Mouse (Mus musculus): ENCODE data around the gene Mlip. TPM values are rescaled to one million over a fixed set of nuclear protein-coding genes. Genes with fewer than 3 reads are reported as not detected.

The Mlip gene
- total and polyA plus RNA-seq, 2 experiments from 2014 or later, result 6.9 to 16.2 TPM

GRCm38 (mm10) chr9:77276451-77277154, 76.2 kb downstream of the Mlip start:
- H3K36me3 ChIP-seq (ENCODE audit: insufficient read depth), result no peaks in the 10 kb centered on the region
- H3K9ac ChIP-seq, result no peak overlapping the region
- no peak overlapping the region for H3K4me3 ChIP-seq (ENCODE audit: low read depth, low read length)
- H3K4me2 ChIP-seq (ENCODE audit: low read depth), result no peak overlapping the region
- no peaks in the 10 kb centered on the region for H3K27me3 ChIP-seq (ENCODE audit: insufficient read depth, low read length)
- TF ChIP-seq CTCF (IDR thresholded peaks at IDR 0.05; ENCODE audit: low read depth), result no peak
- no peak overlapping the region for H3K27ac ChIP-seq (ENCODE audit: low read depth, low read length)
- DNase-seq, result peak; percentile 17
- H3K4me1 ChIP-seq (ENCODE audit: insufficient read depth), result 0 out of 2 replicates have a peak, but pooled peaks cover 3% of the 10 kb centered on the region
- H3K9me3 ChIP-seq (ENCODE audit: low read length), result no peaks in the 10 kb centered on the region
- 30% methylated on average over 5 of the region's 5 CpGs for WGBS
- peak; percentile 77 for ATAC-seq

- whole genome bisulfite sequencing, result 90% methylated on average over 4 of the region's 4 CpGs
Observed at GRCm38 (mm10) chr9:77272727-77273126, 80.0 kb downstream of the Mlip start.

GRCm38 (mm10) chr9:77265268-77266017, 87.3 kb downstream of the Mlip start:
- 51% methylated on average over 4 of the region's 4 CpGs for WGBS

More at GRCm38 (mm10) chr9:77272727-77273126, 80.0 kb downstream of the Mlip start:
- no peaks in the 10 kb centered on the region for H3K9me3 ChIP-seq (ENCODE audit: low read length)
- H3K27me3 ChIP-seq (ENCODE audit: insufficient read depth, low read length), result no peaks in the 10 kb centered on the region
- H3K4me3 ChIP-seq (ENCODE audit: low read depth, low read length), result no peak overlapping the region
- no peak overlapping the region for H3K4me2 ChIP-seq (ENCODE audit: low read depth)
- H3K9ac ChIP-seq, result no peak overlapping the region
- no peaks in the 10 kb centered on the region for H3K36me3 ChIP-seq (ENCODE audit: insufficient read depth)
- H3K27ac ChIP-seq (ENCODE audit: low read depth, low read length), result no peak overlapping the region
- no peaks in the 10 kb centered on the region for H3K4me1 ChIP-seq (ENCODE audit: insufficient read depth)
- DNase-seq (no peak), ATAC-seq (no peak)
- TF ChIP-seq CTCF (IDR thresholded peaks at IDR 0.05; ENCODE audit: low read depth), result no peak

GRCm38 (mm10) chr9:77259052-77259451, 93.7 kb downstream of the Mlip start:
- no peak overlapping the region for H3K27ac ChIP-seq (ENCODE audit: low read depth, low read length)
- H3K9ac ChIP-seq, result no peak overlapping the region
- DNase-seq (no peak), ATAC-seq (no peak)
- no peaks in the 10 kb centered on the region for H3K4me1 ChIP-seq (ENCODE audit: insufficient read depth)
- no peak overlapping the region for H3K4me3 ChIP-seq (ENCODE audit: low read depth, low read length)
- WGBS, result 84% methylated on average over 4 of the region's 4 CpGs
- TF ChIP-seq CTCF (IDR thresholded peaks at IDR 0.05; ENCODE audit: low read depth), result no peak
- H3K27me3 ChIP-seq (ENCODE audit: insufficient read depth, low read length), result no peaks in the 10 kb centered on the region
- H3K4me2 ChIP-seq (ENCODE audit: low read depth), result no peak overlapping the region
- no peaks in the 10 kb centered on the region for H3K9me3 ChIP-seq (ENCODE audit: low read length)
- H3K36me3 ChIP-seq (ENCODE audit: insufficient read depth), result no peaks in the 10 kb centered on the region

More at GRCm38 (mm10) chr9:77265268-77266017, 87.3 kb downstream of the Mlip start:
- no peak for TF ChIP-seq CTCF (IDR thresholded peaks at IDR 0.05; ENCODE audit: low read depth)
- H3K9me3 ChIP-seq (ENCODE audit: low read length), result no peaks in the 10 kb centered on the region
- H3K4me2 ChIP-seq (ENCODE audit: low read depth), result 0 out of 2 replicates have a peak overlapping the region, but pooled peaks have one; percentile 6
- peak overlapping the region; percentile 67 for H3K27ac ChIP-seq (ENCODE audit: low read depth, low read length)
- H3K27me3 ChIP-seq (ENCODE audit: insufficient read depth, low read length), result no peaks in the 10 kb centered on the region
- no peaks in the 10 kb centered on the region for H3K4me1 ChIP-seq (ENCODE audit: insufficient read depth)
- ATAC-seq, result peak; percentile 96
- no peak overlapping the region for H3K4me3 ChIP-seq (ENCODE audit: low read depth, low read length)
- no peak overlapping the region for H3K9ac ChIP-seq
- no peaks in the 10 kb centered on the region for H3K36me3 ChIP-seq (ENCODE audit: insufficient read depth)
- peak; percentile 77 for DNase-seq

GRCm38 (mm10) chr9:77258265-77258664, 94.5 kb downstream of the Mlip start:
- ATAC-seq, result no peak
- no peaks in the 10 kb centered on the region for H3K36me3 ChIP-seq (ENCODE audit: insufficient read depth)
- no peaks in the 10 kb centered on the region for H3K9me3 ChIP-seq (ENCODE audit: low read length)
- no peak overlapping the region for H3K27ac ChIP-seq (ENCODE audit: low read depth, low read length)
- H3K4me1 ChIP-seq (ENCODE audit: insufficient read depth), result no peaks in the 10 kb centered on the region
- DNase-seq, result no peak
- no peaks in the 10 kb centered on the region for H3K27me3 ChIP-seq (ENCODE audit: insufficient read depth, low read length)
- no peak overlapping the region for H3K9ac ChIP-seq
- 92% methylated on average over 6 of the region's 6 CpGs for WGBS
- no peak overlapping the region for H3K4me2 ChIP-seq (ENCODE audit: low read depth)
- no peak for TF ChIP-seq CTCF (IDR thresholded peaks at IDR 0.05; ENCODE audit: low read depth)
- no peak overlapping the region for H3K4me3 ChIP-seq (ENCODE audit: low read depth, low read length)

- 75% methylated on average over 3 of the region's 3 CpGs for WGBS
- Histone ChIP-seq H3K36me3 (ENCODE audit: insufficient read depth) (no peaks in the 10 kb centered on the region), H3K4me3 (ENCODE audit: low read depth, low read length) (no peak overlapping the region), H3K27ac (ENCODE audit: low read depth, low read length) (no peak overlapping the region), H3K27me3 (ENCODE audit: insufficient read depth, low read length) (no peaks in the 10 kb centered on the region), H3K4me2 (ENCODE audit: low read depth) (no peak overlapping the region), H3K4me1 (ENCODE audit: insufficient read depth) (no peaks in the 10 kb centered on the region), H3K9ac (no peak overlapping the region), H3K9me3 (ENCODE audit: low read length) (no peaks in the 10 kb centered on the region)
- no peak for TF ChIP-seq CTCF (IDR thresholded peaks at IDR 0.05; ENCODE audit: low read depth)
- ATAC-seq (no peak), DNase-seq (peak; percentile 15)
Observed at GRCm38 (mm10) chr9:77254514-77254913, 98.3 kb downstream of the Mlip start.

GRCm38 (mm10) chr9:77252761-77253160, 100.0 kb downstream of the Mlip start:
- H3K27me3 ChIP-seq (ENCODE audit: insufficient read depth, low read length), result no peaks in the 10 kb centered on the region
- no peaks in the 10 kb centered on the region for H3K9me3 ChIP-seq (ENCODE audit: low read length)
- WGBS, result 78% methylated on average over 4 of the region's 4 CpGs
- no peak overlapping the region for H3K4me3 ChIP-seq (ENCODE audit: low read depth, low read length)
- no peaks in the 10 kb centered on the region for H3K4me1 ChIP-seq (ENCODE audit: insufficient read depth)
- peak; percentile 7; the same call in 1 of the 2 replicates for ATAC-seq
- no peak overlapping the region for H3K27ac ChIP-seq (ENCODE audit: low read depth, low read length)
- DNase-seq, result no peak
- no peak overlapping the region for H3K4me2 ChIP-seq (ENCODE audit: low read depth)
- no peak for TF ChIP-seq CTCF (IDR thresholded peaks at IDR 0.05; ENCODE audit: low read depth)
- no peaks in the 10 kb centered on the region for H3K36me3 ChIP-seq (ENCODE audit: insufficient read depth)
- H3K9ac ChIP-seq, result no peak overlapping the region

Measured in forebrain, postnatal 0 days (tissue).